Mouse (Mus musculus): ENCODE data around the gene Gjb3.

GRCm38 (mm10) chr4:127325276-127325675 lies 5.4 kb downstream of the Gjb3 start:
- TF ChIP-seq POLR2A (IDR thresholded peaks at IDR 0.05; ENCODE audit: low read depth, low read length) (no peak), CHD1 (IDR thresholded peaks at IDR 0.05; ENCODE audit: low read depth, low read length) (no peak)

Data from CH12.LX (cell line).